Mouse (Mus musculus) heart, adult 2 months (tissue): Measurements from ENCODE around the gene Fgf12.

Experiments
- CTCF ChIP-seq: fragments of 200-600 bp; IDR thresholded peaks from 2 replicates; pipeline ENCODE4 v1.8.1; 2022; ENCODE audit warnings: antibody characterized with exemption, mild to moderate bottlenecking, moderate library complexity
- EP300 ChIP-seq: fragments of 200-500 bp; IDR thresholded peaks from 2 replicates; pipeline ENCODE4 v1.6.1; 2011; ENCODE audit warnings: low read depth, low read length, control low read depth; ENCODE audit not compliant: insufficient read depth
- POLR2A ChIP-seq: fragments of 200-500 bp; IDR thresholded peaks from 2 replicates; pipeline ENCODE4 v1.6.1; 2011; ENCODE audit warnings: mild to moderate bottlenecking, low read depth, low read length, control low read depth; ENCODE audit not compliant: insufficient read depth

- TF ChIP-seq CTCF (no peak), EP300 (no peak), POLR2A (no peak)
Observed at GRCm38 (mm10) chr16:28497971-28498607, 254.8 kb downstream of the Fgf12 start.
